Mouse (Mus musculus): ENCODE results near the gene Catsperz.

Catsperz gene

GRCm38 (mm10) chr19:6947742-6948141 lies 22.6 kb upstream of the Catsperz start:
- ATAC-seq (ENCODE audit: low TSS enrichment), result no peak

DNA sequence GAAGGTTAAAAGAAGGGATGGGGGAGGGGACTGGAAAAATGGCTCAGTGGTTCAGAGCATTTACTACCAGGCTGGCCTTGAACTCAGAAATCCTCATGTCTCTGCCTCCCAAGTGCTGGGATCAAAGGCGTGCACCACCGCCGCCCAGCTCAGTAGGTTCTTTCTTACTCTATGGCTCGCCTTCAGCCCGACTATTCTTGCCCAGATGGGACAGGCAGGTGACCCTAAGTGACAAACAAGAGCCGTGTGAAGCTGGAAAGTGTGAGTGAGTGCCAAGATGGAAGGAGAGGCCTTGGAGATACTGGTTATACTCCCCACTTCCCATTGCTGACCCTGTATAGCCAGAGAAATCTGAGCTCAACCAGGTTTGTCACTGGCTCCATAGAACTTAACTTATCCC lies 18.5 kb upstream of the Catsperz start:
- ATAC-seq (ENCODE audit: low TSS enrichment), result no peak

- ATAC-seq (ENCODE audit: low TSS enrichment), result no peak
These were observed 17.6 kb upstream of the Catsperz start for GRCm38 (mm10) chr19:6942764-6943163.

- peak; percentile 58 for ATAC-seq (ENCODE audit: low TSS enrichment)
These were observed 17.1 kb upstream of the Catsperz start, which contains the start of gene Gpr137 for GRCm38 (mm10) chr19:6942249-6942691. TSS of gene Gpr137 (minus strand) at chr19:6942480.

DNA sequence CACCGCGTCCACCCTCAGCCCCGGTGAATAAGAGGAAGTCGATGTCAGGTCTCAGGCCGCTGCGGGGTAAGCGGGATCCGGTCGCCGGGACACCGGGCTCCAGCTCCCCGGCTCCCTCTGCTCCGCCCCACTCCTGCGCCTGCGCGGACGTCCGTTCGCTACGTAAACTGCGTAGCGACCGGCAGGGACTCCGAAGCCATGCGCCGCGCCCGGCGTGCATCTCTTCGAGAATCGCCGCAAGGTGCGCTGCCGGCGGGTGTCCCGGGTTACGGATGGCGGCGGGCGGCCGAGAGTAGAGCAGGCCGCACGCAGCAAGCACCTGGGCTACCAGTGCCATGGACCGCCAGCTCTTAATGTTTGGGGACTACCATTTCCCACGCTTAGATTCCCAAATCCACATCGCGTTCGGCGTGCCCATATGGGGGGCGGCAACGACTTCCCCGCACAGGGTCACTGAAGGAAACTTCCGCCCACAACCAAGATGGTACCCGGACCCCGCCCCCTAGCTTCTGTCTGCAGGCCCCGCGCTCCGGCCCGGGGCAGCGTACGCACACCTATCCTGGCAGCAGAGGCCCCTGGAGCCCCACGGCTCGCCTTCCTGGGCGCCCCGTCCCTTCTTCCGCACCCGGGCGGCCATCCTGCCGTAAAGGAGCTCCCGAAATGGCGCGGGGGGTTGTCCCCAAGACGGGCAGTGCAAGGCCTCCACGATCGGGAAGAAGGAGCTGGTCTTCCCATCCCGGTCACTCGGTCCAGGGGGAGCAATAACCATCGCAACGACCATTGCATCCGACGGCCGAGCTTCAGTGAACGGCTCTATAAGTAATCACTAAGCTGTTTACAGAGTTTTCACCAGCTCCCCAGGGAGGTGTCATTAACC lies 16.4 kb upstream of the Catsperz start, which contains the start of gene Bad:
Gene Bad (plus strand): TSS at position 490 of the 877 bp plus-strand sequence.
- ATAC-seq (ENCODE audit: low TSS enrichment), result peak; percentile 58

DNA sequence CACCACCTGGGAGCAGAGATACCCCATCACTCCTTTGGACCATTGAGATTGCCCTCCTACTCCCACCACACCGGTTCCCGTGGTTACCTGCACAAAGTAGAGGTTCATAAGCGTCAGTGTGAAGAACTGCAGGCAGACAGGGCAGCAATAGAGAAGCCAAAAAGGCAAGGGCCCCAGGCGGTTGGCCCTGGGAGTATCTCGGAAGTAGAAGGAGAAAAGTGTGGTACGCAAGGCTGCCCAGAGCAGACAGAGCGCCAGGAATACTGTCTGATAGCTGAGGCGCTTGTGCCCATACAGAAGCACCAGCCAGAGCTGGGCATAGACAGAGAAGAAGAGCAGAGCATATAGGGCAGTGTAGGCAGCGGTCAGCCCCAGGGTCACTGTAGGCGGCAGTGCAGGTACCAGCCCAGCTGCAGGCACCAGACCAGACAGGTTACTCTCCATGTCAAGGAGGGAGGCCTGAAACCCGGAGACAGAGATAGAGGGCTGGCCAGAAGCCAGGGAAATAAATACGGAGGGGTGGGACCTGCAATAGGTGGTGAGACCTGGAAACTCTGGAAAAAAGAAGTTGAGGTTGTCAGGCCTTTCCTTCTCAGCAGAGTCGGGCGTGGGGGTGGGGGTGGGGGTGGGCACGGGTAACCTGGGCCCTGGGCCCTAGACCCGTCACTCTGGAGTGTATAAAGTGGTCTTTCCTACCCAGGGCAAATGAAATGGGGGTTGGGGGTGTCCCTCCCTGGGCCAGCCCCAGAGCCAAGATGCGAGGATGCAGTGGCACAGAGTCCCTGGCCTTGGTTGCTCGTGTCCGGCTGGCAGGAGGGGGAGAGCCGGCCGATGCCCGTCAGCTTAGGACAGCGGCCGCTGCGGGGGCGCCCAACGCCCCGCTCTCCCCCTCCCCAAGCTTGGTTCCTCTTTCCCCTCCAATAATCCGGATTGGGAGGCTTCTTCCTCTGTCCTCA lies 15.5 kb upstream of the Catsperz start:
- ATAC-seq (ENCODE audit: low TSS enrichment), result no peak

DNA sequence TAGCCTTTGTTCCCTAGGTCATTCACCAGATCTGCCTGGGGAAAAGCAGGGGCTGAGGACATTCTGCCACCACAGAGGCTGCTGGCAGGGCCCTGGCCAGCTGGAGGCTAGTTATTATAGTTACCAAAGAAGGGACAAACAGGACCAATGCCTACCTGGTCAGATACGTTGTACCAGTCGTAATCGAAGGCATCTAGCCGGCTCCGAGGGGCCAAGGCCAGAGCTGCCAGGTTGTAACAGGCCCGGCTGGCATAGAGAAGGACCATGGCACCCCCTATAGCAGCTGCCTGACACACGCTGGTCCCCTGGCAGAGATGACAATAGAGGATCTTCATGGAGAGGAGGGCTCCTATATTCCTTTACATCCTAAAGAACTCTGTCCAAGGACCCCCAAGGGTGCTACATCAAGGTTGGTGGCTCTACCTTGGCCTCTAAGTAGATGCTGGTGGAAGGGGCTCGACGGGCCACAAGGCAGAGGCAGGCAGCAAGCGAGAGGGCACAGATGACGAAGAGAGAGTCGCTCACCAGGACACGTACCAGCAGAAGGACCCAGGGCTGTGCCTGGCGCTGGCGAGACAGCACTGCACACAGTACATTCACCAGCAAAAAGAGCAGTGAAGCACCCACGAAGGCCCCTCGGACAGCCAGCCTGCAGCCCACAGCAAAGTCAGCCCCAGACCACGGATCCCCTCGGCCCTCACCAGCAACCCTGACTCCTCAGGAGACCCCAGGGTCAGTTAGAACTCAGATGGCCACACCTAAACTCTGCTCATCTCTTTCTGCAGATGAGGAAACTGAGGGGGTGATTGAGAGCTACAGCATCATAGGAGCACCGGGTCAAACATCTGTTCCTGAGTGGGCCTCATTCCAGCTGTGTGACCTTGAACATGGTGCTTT lies 14.2 kb upstream of the Catsperz start:
- ATAC-seq (ENCODE audit: low TSS enrichment), result no peak

GRCm38 (mm10) chr19:6937541-6938465 lies 12.6 kb upstream of the Catsperz start:
- ATAC-seq (ENCODE audit: low TSS enrichment), result no peak

GRCm38 (mm10) chr19:6936299-6936698 lies 11.1 kb upstream of the Catsperz start:
- no peak for ATAC-seq (ENCODE audit: low TSS enrichment)

DNA sequence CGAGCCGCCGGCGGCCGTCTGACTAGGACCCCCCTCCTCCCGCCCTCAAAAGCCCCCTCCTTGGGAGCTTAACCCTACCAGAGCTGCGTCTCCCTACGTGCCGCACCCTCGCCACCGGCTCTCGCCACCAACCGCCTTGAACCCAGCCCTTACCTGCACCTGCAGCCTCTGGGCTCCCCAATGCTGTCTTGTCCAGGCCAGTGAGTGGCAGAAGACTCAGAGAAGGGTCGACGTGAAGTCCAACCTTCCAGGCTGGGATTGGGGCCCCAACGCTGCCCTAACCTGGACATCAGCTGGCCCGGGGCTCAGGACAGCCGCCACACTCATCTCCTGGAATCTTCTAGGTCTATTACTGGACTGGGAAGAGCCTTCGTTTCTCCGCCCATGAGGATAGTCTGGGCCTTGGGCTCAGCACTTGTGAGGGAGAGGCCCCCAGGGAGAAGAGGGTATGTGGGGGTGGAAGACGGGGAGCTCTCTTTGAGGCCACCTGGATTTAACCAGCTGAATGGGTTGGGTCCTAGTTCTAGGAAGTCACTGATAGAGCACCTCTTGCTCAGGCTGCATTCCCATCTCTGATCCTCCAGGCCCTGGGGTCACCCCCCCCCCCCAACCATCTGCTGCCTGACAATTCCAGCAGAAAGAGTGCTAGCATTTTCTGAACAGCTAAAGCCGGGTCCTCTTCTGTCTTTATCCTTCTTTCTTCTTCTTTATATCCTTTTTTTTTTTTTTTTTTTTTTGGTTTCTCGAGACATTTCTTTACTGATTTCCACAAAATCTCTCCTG lies 9.2 kb upstream of the Catsperz start, which contains the start of gene Kcnk4:
Gene Kcnk4 (minus strand): TSS at position 321 of the 783 bp plus-strand sequence.
- ATAC-seq (ENCODE audit: low TSS enrichment), result 0 out of 2 replicates have a peak, but pooled peaks have one; percentile 3

DNA sequence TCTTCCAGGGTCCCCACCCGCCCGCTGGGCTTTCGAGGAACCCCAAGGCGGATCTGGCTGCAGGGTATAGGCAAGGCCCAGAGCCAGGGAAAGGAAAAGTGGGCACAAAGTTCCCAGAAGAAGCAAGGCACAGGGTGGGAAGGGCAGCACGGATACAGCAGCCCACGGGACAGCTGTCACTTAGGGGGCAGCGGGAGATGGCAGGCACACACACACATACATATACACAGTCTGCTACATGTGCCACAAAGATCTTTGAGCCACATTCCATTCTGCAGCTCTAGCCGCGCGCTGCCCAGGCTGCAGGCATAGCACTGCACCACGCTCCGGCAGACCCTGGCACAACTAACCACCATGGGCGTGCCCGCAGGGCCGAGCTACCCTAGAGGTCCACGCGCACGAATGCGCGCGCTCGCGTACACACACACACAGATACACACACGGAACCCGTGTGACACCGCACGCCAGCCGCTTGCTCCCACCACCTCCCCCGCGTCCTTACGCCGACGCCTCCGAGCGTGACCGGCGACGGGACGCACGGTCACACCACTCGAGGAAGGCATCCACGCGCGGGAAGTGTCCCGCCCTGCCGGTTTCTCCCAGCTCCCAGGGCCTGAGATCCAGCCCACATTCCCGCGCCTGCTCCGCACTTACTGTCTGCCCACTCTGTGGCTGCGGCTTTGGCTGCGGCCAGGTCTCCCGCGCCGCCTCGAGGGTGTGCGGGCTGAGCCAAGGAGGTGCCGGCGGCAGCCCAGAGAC lies 8.4 kb upstream of the Catsperz start:
- ATAC-seq (ENCODE audit: low TSS enrichment), result peak; percentile 38

- peak; percentile 60 for ATAC-seq (ENCODE audit: low TSS enrichment)
These were observed 7.9 kb upstream of the Catsperz start for GRCm38 (mm10) chr19:6933102-6933435.

- no peak for ATAC-seq (ENCODE audit: low TSS enrichment)
These were observed 6.8 kb upstream of the Catsperz start for GRCm38 (mm10) chr19:6932018-6932417.

DNA sequence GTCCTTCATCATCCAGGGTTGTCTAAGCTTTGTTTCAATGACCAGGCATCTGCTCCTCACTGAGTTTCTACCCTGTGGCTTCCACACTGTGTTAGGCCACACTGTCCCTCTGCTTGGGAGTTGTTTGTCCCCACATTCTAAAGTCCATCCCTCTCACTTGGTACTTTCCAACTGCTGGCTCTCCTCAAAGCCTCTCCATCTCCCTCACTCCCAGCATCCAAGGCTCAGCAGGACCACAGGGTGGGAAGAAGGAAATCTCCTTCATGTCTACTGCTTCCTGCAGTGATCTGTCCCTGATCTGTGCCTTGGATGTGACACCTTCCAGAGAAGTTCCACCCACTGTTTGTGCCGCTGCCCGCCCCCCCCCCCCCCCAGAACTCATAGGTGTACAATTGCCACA lies 5.8 kb upstream of the Catsperz start:
- no peak for ATAC-seq (ENCODE audit: low TSS enrichment)

GRCm38 (mm10) chr19:6928080-6928479 lies 2.9 kb upstream of the Catsperz start:
- ATAC-seq (ENCODE audit: low TSS enrichment), result no peak

DNA sequence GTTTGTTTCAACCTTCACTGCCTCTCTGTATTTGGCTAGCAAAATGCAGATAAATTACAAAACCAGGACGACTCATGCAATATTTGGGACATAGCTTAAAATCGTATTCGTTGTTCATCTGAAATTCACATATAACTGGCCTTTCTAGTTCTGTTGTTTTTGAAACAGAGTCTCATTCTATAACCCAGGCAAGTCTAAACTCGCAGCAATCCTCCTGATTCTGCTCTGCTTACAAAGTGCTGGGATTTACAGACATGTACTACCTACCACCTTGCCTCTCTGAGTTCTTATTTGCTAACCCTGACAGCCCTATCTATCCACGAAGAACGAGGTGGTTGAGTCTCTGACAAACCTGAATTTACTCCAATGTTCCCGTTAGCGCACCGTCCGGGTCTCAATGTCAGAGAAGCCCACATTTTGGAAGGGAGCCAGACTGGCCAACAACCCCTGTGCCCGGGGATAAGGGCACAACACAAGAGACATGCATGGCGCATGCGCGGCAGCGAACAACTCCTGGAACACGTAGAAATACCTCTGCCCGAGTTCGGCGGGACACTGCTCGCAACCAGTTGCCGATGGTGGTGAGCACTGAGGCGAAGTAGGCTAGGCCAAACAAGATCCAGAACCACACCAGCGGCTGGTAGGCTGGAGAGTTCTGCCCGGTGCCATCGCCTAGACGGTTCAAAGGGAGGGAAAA lies 1.5 kb upstream of the Catsperz start:
- no peak for ATAC-seq (ENCODE audit: low TSS enrichment)

- ATAC-seq (ENCODE audit: low TSS enrichment), result no peak
These were observed 590 bp upstream of the Catsperz start for GRCm38 (mm10) chr19:6925611-6926329.

Data from frontal cortex, adult (tissue).